Mouse (Mus musculus): Measurements from ENCODE around the gene Cbfa2t3. TPM values are rescaled to one million over a fixed set of nuclear protein-coding genes. Genes with fewer than 3 reads are reported as not detected.

The Cbfa2t3 gene
- total RNA-seq, 2 experiments from 2014 or later = 10.9 to 13.1 TPM

GRCm38 (mm10) chr8:122697181-122697581 is 1.7 kb downstream of the Cbfa2t3 start:
- peak; percentile 54 for ATAC-seq (replicated peaks; ENCODE audit: low FRiP score, poor library complexity, severe bottlenecking)

GRCm38 (mm10) chr8:122695438-122696042 is 3.4 kb downstream of the Cbfa2t3 start:
- no peak for ATAC-seq (replicated peaks; ENCODE audit: low FRiP score, poor library complexity, severe bottlenecking)

DNA sequence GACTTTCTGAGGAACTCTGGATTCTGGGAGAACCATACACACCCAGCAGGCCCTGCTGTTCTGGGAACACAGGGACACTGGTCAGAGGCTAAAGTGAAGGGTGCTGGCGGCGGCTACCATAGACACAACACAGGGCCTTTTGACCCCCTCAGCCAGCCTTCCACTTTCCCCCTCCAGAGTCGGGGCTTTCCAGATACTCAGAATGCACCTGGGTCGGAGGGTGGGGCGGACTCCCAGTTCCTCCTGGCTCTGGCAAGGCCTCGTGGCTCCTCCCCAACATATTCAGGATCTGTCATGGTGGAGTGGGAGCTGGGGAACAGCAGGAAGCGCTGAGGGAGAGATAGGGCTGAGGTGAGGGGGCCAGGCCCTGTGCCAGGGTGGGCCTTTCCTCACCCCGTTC is 6.8 kb downstream of the Cbfa2t3 start:
- ATAC-seq (replicated peaks; ENCODE audit: low FRiP score, poor library complexity, severe bottlenecking) = no peak

DNA sequence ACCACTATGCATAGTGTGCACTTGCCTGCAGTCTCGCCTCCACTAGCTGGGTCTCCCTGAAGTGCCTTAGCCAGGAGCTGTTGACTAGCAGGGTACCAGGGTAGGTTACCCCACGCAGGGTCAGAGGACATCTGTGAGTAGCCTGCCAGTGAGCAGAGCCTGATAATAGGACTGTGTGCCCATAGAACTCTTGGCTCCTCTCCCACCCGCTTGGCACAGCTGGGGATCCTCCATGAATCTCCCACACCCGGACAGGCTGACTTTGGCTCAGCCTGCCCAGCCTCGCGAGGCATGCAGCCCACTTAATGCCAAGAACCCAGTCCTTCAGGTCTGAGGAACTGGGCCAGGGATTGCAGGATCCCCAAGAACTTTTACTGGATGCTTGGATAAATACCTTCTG is 7.9 kb downstream of the Cbfa2t3 start:
- no peak for ATAC-seq (replicated peaks; ENCODE audit: low FRiP score, poor library complexity, severe bottlenecking)

DNA sequence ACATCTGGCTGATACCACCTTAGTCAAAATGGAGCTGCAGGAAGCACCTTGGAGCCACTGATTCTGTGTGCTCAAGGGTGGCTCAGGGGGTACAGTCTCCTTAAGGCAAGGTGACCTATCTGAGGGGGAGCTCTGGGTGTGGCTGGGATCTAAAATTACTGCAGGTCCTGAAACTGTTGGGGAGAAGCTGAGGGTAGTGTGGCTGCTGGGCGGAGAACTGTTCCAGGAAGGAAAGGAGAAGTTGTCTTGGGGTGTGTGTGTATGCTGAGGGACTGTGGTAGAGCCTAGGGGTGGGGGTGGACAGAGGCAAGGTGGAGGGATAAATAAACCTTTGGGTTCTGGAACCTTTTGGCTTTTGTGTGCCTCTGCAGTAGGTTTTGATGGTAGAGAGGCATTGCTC is 9.6 kb downstream of the Cbfa2t3 start:
- no peak for ATAC-seq (replicated peaks; ENCODE audit: low FRiP score, poor library complexity, severe bottlenecking)

DNA sequence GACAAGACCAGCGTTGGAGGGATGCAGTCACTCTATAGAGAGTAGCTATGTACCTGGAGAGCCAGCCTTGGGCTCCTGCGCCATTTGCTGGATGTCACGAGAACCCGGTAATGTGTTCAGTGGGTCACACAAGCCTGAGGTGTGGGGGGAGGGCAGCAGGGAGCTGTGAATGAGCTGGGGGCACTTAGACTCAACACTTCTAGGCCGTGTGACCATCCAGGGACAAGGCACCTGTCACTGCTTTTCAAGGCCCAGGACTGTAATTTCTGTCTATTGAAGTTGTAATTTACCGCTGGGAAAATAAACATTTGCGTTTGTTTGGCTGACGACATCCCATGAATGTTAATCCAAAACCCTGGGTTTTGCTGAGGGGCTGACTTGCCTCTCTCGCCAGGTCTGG is 12.0 kb downstream of the Cbfa2t3 start:
- no peak for ATAC-seq (replicated peaks; ENCODE audit: low FRiP score, poor library complexity, severe bottlenecking)

- peak; percentile 89 for ATAC-seq (replicated peaks; ENCODE audit: low FRiP score, poor library complexity, severe bottlenecking)
Measured at GRCm38 (mm10) chr8:122685097-122685861, 13.6 kb downstream of the Cbfa2t3 start.

- no peak for ATAC-seq (replicated peaks; ENCODE audit: low FRiP score, poor library complexity, severe bottlenecking)
Measured at GRCm38 (mm10) chr8:122682820-122683219, 16.1 kb downstream of the Cbfa2t3 start.

DNA sequence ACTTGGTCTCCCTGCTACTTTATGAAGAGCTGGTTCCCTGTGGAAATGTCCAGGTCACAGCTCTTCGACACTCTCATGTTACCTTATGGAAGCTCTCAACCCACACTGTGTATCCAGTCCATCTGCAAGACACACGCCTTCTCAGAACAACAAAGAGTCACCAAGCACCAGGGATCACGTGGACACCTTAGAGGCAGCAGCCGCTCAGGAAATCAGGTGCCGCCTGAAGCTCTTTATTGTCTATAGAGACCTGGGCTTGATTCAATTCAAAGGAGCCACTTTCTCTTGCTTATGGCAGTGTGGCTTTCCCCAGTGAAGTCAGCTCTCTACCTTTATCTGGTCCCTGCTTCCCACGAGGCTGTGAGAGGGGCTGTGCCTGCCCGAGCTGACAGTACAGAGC is 18.7 kb downstream of the Cbfa2t3 start:
- ATAC-seq (replicated peaks; ENCODE audit: low FRiP score, poor library complexity, severe bottlenecking) = no peak

DNA sequence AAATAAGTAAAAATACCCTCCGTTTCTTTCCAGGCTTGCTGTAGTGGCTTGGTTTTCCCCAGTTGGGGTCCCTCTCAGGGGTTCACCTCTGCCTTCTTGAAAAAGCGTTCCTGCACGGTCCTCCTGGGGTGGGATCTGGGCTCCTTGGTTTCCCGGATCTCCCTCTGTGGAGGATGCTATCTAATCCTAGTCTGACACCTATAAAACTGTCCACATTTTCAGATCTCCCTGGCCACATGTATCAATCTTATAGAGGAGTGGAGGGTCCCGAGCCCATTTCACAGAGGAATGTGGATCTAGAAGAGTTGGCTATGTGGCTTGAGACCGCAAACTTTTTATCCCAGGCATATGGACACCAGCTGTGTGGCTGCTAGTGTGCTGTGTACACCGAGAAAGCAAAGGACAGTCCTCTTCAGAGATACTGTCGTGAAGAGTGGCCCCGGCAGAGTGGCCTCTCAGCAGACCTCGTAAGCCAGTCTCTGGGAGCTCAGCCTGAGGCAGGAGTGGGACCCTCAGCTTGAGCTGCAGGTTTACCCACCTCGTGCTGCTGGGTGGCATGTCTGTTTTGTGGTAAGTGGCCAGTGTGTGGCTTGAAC is 19.5 kb downstream of the Cbfa2t3 start:
- no peak for ATAC-seq (replicated peaks; ENCODE audit: low FRiP score, poor library complexity, severe bottlenecking)

GRCm38 (mm10) chr8:122678896-122679210 is 20.1 kb downstream of the Cbfa2t3 start:
- no peak for ATAC-seq (replicated peaks; ENCODE audit: low FRiP score, poor library complexity, severe bottlenecking)

DNA sequence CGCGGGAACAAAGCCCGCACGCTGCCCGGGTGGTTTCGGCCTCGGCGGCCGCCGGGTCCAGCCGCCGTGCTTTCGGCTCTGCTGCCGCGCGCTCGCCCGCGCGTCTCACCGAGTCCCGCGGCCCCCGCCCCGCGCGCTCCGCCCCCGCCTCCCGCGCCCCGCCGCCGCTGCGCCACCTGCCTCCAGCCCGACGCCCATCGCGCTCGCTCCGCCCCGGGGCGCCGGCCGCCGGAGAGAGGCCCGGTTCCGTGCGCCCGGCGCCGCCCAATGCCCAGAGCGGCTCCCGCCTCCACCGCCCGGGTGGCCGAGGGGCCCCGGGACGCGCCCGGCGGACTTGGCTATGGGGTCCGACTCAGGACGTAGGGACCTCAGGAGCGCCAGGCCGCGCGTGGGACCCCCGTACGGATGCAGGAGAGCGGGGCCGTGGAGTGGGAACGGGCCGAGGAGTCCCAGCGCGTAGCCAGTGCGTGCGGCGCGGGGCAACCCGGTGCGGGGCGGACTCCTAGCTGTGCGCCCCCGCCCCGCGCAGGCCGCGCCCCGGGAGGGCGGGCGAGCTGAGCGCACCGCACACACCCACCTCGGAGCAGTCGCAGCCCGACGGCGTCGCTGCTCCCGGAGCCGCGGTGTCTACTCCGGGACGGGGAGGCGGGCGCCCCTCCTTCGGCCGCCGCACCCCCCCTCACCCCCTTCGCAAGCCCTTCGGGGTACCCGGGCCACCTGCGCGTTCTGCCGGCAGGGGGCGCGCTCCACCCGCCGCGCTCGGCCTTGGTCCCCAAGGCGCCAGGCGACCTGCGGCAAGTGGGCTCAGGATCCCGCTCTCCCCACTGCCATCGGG is 20.6 kb downstream of the Cbfa2t3 start:
- ATAC-seq (replicated peaks; ENCODE audit: low FRiP score, poor library complexity, severe bottlenecking) = peak; percentile 48

- ATAC-seq (replicated peaks; ENCODE audit: low FRiP score, poor library complexity, severe bottlenecking) = no peak; the same call in 1 of the 2 replicates
Measured at GRCm38 (mm10) chr8:122677481-122678021, 21.4 kb downstream of the Cbfa2t3 start.

DNA sequence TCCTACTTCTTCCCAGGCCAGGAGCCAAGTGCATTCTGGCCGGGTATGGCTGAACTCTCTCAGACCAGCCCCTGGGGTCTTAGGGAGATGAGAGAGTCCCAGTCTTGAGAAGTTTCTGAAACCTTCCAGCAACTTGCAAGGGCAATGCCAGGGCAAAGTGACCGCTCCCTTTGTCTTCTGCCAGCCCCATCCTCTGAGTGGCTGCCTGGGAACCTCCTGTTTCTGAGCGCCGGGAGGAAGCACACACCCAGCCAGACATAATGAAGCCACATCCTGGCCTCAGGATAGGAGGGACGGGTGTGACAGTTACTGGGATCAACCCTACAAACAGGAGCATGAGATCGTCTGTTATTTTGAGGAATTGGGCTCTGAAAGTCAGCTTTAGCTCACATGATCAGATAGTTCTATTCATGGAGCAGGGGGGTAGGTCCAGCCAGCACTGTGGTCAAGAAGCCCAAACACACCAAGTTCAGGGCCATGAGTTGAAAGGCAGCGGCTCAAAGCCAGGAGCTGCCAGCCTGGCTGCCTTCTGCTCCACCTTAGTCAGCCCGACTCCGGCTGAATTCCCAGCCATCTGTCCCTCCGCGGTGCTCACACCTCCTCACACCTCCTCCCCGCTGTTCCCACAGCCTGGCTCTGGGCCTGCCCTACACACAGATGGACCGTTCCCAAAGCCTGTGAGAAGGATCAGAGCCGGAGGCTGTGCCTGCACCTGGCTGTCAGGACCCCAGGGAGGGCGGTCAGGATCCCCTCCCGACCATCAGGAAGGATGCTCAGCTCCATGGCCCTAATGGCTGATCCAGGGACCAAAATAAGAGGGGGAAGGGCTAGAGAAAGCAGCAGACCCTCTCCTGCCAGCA is 22.1 kb downstream of the Cbfa2t3 start:
- peak; percentile 8; the same call in 1 of the 2 replicates for ATAC-seq (replicated peaks; ENCODE audit: low FRiP score, poor library complexity, severe bottlenecking)

DNA sequence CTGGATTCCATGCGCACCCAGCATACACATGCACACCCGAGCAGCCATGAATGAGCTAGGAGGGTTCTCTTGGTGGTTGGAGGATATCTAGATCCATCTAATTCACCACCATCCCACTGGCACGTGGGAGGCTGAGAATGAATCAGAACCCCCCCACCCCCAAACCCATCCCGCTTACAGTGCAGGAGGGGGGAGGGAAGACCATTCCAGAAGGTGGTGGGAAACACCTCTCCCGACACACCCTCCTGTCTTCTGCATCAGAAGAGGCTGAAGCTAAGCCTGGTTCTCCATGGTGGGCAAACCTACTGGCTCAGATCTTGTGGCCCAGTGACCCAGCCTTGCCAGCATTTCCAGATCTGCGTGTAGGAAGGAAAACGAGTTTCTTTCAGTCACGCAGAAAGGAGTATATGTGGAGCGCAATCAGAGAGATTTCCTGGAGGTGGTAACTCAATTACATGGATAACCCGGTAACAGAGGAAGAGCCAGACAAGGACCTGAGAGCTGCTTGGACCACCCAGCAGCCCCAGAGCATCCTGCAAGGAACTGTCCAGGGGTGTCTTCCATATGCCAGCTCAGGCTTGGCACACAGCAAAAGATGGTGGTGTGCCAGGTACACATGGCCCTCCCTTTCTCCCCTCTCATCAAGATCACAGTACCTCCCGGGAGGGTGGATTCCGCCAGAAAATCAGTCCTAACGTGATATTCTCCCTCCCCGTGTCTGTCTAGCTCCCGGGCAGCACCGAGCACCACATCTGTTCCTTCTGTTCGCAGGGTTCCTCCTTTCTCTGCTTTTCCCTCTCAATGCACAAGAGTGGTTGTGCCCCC is 23.1 kb downstream of the Cbfa2t3 start:
- no peak for ATAC-seq (replicated peaks; ENCODE audit: low FRiP score, poor library complexity, severe bottlenecking)

DNA sequence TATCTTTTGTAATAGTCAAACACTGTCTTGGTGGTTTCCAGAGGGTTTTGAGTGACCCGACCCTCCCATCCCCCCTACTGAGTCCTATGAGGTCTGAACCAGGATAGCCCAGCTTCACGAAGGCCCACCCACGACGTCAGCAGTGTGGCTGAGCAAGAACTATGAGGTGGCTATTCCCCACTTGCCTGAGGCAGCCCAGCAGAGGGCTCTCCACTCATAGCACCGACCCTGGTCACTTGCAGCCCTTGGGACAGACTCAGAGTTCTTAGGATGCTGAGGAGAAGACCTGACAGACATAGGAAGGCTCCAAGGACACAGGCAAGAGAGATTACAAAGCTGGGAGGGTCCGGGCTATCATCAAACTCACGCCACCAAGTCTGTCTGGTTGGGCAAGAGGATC is 23.9 kb downstream of the Cbfa2t3 start:
- no peak for ATAC-seq (replicated peaks; ENCODE audit: low FRiP score, poor library complexity, severe bottlenecking)

DNA sequence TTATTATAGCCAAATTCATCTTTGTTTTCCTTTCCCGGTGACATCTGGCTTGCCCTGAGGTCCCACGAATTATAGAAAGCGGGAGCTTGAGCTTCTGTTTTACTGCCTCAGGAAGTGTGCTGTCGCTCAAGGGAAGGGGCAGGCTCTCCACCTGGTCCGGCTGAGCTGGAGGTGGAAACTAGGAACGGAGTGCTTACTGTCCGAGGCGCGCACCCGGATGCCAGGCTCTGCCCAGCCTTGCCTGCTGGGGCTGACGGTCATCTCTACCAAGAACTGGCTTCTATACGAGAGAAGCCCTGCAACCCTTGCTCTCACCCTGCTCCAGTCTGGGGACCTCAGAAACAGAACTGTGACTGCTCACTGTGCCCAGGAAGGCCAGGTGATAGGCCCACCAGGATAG is 24.9 kb downstream of the Cbfa2t3 start:
- no peak for ATAC-seq (replicated peaks; ENCODE audit: low FRiP score, poor library complexity, severe bottlenecking)

- ATAC-seq (replicated peaks; ENCODE audit: low FRiP score, poor library complexity, severe bottlenecking) = no peak
Measured at GRCm38 (mm10) chr8:122671894-122672293, 27.0 kb downstream of the Cbfa2t3 start.

All from erythroblast, adult 5-6 weeks (primary cell).